28 mouse cellular contexts compared by ENCODE assay signal in the genomic region with DNA sequence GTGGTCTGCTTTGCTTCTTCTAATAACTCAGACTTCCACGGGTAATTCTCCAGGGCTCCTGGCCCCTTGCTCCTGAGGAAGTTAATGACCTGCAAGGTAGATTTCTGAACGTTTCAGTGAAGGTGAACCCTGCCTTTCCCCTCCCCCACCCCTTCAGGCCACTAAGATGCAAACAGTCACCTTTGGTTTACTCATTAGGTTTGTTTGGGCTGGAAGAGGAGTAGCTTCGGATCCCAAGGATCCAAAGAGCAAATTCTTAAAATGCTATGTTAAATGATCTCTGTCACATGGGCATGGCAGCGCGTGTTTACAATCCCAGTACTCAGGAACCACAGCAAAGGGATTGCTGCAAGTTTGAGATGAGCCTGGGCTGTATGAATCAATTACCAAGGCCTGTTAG. TPM values are rescaled to one million over a fixed set of nuclear protein-coding genes. Genes with fewer than 3 reads are reported as not detected.
DNase-seq lines count a peak whose midpoint lies in the region; ATAC-seq lines count a peak whose summit lies in the region.
"Had no signal": no experiment of that assay in that cellular context is flagged by ENCODE, and none has a peak within 500 bp of the region (broad histone marks: within the 10 kb centered on the region; RNA-seq: fewer than 3 reads in every experiment).

No protein-coding gene starts in this region.

- H3K36me3 ChIP-seq in kidney, embryonic 15.5 days: no peaks in the 10 kb centered on the region
- no peaks in the 10 kb centered on the region for H3K36me3 ChIP-seq in hindbrain, embryonic 13.5 days
- H3K36me3 ChIP-seq: embryonic facial prominence, embryonic 15.5 days; forebrain, embryonic 12.5 days; heart, embryonic 12.5 days; limb, embryonic 12.5 days; liver, embryonic 15.5 days; midbrain, embryonic 13.5 days; stomach, embryonic 15.5 days had no signal

- no peaks in the 10 kb centered on the region for H3K9me3 ChIP-seq in kidney, embryonic 15.5 days (replicated peaks)
- no peaks in the 10 kb centered on the region for H3K9me3 ChIP-seq in hindbrain, embryonic 13.5 days
- H3K9me3 ChIP-seq: embryonic facial prominence, embryonic 15.5 days; forebrain, embryonic 12.5 days; heart, embryonic 12.5 days; limb, embryonic 12.5 days; liver, embryonic 15.5 days; midbrain, embryonic 13.5 days; stomach, embryonic 15.5 days had no signal

- peaks cover 7% of the 10 kb centered on the region; the same call in 1 of the 2 replicates for H3K27me3 ChIP-seq in kidney, embryonic 15.5 days
- peaks cover 22% of the 10 kb centered on the region for H3K27me3 ChIP-seq in hindbrain, embryonic 13.5 days
- H3K27me3 ChIP-seq: embryonic facial prominence, embryonic 15.5 days; heart, embryonic 12.5 days; limb, embryonic 12.5 days had no signal

- peak; percentile 1 for DNase-seq in layer of hippocampus, adult 11-12 months (ENCODE audit: low spot score)
- no peak for DNase-seq in layer of hippocampus, adult 8-10 months (ENCODE audit: low spot score in 2 of 2)
- DNase-seq in R1 (ENCODE audit: low read depth, low spot score): peak; percentile 19
- peak; percentile 75 to 78 for DNase-seq in kidney, postnatal 25 days
- no peak for DNase-seq in frontal cortex, postnatal 14 days (ENCODE audit: low spot score in 2 of 2)
- DNase-seq in gastrocnemius, postnatal 25 days: no peak
- DNase-seq: adrenal gland, postnatal 25 days; cerebellum, adult 11-12 months; cerebellum, adult 9-11 months; forebrain, postnatal 0 days; heart, postnatal 4 days; lung, embryonic 14.5 days; right cerebral cortex, postnatal 25 days had no signal

- H3K9ac ChIP-seq in kidney, embryonic 15.5 days: no peak overlapping the region
- no peak overlapping the region for H3K9ac ChIP-seq in hindbrain, embryonic 13.5 days
- H3K9ac ChIP-seq: embryonic facial prominence, embryonic 15.5 days; forebrain, embryonic 12.5 days; forebrain, postnatal 0 days; heart, embryonic 12.5 days; hindbrain, embryonic 14.5 days; limb, embryonic 12.5 days; liver, embryonic 15.5 days; lung, embryonic 14.5 days; midbrain, embryonic 13.5 days; stomach, embryonic 15.5 days had no signal

- peak overlapping the region; percentile 71 for H3K27ac ChIP-seq in kidney, embryonic 15.5 days
- H3K27ac ChIP-seq in hindbrain, embryonic 13.5 days: no peak overlapping the region
- H3K27ac ChIP-seq: embryonic facial prominence, embryonic 15.5 days; forebrain, embryonic 12.5 days; heart, adult 2 months; hindbrain, embryonic 14.5 days; left cerebral cortex, adult 2 months; limb, embryonic 12.5 days; liver, embryonic 15.5 days; midbrain, embryonic 13.5 days; stomach, embryonic 15.5 days had no signal

- H3K4me2 ChIP-seq in kidney, embryonic 15.5 days: no peak overlapping the region
- no peak overlapping the region for H3K4me2 ChIP-seq in hindbrain, embryonic 13.5 days
- H3K4me2 ChIP-seq: embryonic facial prominence, embryonic 15.5 days; forebrain, embryonic 12.5 days; heart, embryonic 12.5 days; hindbrain, embryonic 14.5 days; limb, embryonic 12.5 days; liver, embryonic 15.5 days; lung, embryonic 14.5 days; midbrain, embryonic 13.5 days; stomach, embryonic 15.5 days had no signal

- H3K4me3 ChIP-seq in kidney, embryonic 15.5 days (replicated peaks): no peak overlapping the region
- no peak overlapping the region for H3K4me3 ChIP-seq in hindbrain, embryonic 13.5 days
- H3K4me3 ChIP-seq: embryonic facial prominence, embryonic 15.5 days; forebrain, embryonic 12.5 days; heart, adult 2 months; heart, embryonic 12.5 days; left cerebral cortex, adult 2 months; limb, embryonic 12.5 days; liver, embryonic 15.5 days; megakaryocyte, embryonic 14.5 days; midbrain, embryonic 13.5 days; stomach, embryonic 15.5 days had no signal

- WGBS in kidney, embryonic 15.5 days: 29% methylated on average over 5 of the region's 5 CpGs
- WGBS in hindbrain, embryonic 13.5 days: 50% methylated on average over 5 of the region's 5 CpGs

- peaks cover 34% of the 10 kb centered on the region for H3K4me1 ChIP-seq in kidney, embryonic 15.5 days
- peaks cover 13% of the 10 kb centered on the region for H3K4me1 ChIP-seq in hindbrain, embryonic 13.5 days (replicated peaks)

- no peak for ATAC-seq in kidney, embryonic 15.5 days (replicated peaks; ENCODE audit: low FRiP score)
- ATAC-seq in hindbrain, embryonic 13.5 days (ENCODE audit: low FRiP score): no peak
- ATAC-seq: forebrain, postnatal 0 days; inflammation-experienced regulatory T-cells, adult 6 months; midbrain, embryonic 13.5 days had no signal

RNA-seq across cellular contexts. Expression of a gene that starts 3.2 kb away (rescaled TPM):
- total RNA-seq in layer of hippocampus, adult 8-10 months (2022): 10 to 100 TPM in 1 of 4 experiments, 1 to 10 TPM in 3; 6.8 to 10.1 (median 8.1) TPM
- polyA plus RNA-seq in kidney, embryonic 15.5 days (2015; fragmentation: Nextera tagmentation; extraction: Ambion mirVana): 7.0 and 7.2 TPM in 2 replicates
- 3.9 and 4.7 TPM in 2 replicates for polyA plus RNA-seq in hindbrain, embryonic 13.5 days (2015; fragmentation: Nextera tagmentation; extraction: Ambion mirVana)
- 1 to 10 TPM; 1.7 to 2.3 TPM for total RNA-seq in gastrocnemius, postnatal 25 days (2021)
- total RNA-seq: common myeloid progenitor, adult 5-6 weeks had no signal

Comparison
In these comparisons a context has a peak if more than half of its experiments do, and no peak if none do; other contexts are left out.
1. DNase-seq: peak in layer of hippocampus, adult 11-12 months (single experiment), R1 (single experiment) and kidney, postnatal 25 days (2 of 2); none in layer of hippocampus, adult 8-10 months (0 of 2), frontal cortex, postnatal 14 days (0 of 2) and gastrocnemius, postnatal 25 days (single experiment).